Mouse (Mus musculus): Measurements from ENCODE around the gene Dio1.
A peak's percentile ranks its signal among the peaks of the same experiment; 100 is the strongest.

Dio1 gene

DNA sequence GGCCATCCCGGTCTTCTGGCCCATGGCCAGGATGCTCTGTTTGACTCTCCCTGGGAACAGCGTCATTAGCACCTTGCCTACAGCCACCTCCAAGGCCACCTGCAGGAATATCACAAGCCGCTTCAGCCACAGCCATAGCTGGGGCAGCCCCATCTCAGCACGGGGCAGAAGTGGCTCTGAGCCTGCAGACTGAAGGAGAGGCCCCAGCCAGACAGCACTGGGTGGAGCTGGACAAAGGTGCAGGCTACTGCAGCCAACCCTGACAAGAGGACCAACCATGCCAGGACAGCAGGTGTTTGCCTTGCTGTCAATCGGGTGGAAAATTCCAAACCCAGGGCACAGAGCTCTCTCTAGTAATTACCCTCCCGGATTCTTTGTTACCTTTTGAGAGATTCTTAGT lies at the start of gene Dio1:
Dio1 (minus strand) TSS at position 204 of the 400 bp plus-strand sequence.
- no peak for DNase-seq (ENCODE audit: low read depth, low spot score)

DNA sequence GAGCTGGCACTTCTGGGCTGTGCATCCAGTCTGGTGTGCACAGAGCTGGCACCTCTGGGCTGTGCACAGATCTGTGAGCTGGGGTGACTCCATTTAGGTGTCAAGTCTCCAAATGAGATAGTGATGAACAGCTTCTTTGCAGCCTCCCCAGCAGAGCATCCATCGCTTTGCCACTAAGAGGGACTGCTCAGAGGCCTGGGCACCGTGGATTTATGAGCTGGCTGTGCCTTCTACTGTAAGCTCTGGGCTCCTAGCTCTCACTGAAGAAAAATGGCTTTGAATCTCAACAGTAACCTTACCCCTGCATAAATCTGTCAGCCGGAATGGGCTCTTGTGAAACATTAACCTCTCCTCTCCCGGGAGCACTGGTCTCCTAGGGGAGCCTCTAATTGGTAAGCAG lies 47.6 kb upstream of the Dio1 start:
- no peak for DNase-seq (ENCODE audit: low read depth, low spot score)

DNA sequence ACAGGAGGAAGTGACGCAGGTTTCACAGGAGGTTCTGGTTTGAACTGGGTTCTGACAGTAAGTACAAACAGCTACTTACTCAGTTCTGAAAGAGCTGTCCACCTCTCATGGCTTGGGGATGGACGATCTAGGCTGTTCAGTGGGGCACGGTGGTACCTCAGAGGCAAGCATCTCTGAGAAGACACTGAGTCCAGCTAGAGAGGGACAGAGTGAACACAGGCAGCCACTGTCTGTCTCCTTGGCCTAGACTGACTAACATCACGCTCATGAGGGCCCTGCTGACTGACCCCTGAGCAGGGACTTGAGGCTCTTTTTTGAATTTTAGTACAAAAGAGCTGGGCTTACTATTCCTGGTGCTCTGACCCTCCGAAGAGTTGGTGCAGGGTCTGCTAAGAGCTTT lies 47.2 kb upstream of the Dio1 start:
- DNase-seq (ENCODE audit: low read depth, low spot score), result no peak

DNA sequence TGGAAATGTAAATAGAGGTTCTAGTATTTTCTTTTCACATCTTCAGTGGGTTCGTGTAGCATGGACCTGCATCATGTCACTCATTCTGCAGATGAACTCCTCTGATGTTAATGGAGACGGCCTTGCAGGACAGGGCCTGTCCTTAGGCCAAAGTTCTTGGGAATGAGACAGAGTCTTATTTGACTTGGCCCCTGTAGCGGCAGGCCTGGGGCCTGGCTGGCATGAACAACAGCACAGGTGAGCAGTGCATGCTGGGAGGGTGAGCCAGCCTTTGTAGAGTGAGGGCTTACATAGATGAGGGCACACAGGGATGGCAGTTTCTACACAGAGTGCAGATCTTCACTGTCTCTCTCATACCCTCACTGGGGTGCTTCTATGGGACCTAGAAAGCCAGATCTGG lies 46.6 kb upstream of the Dio1 start:
- DNase-seq (ENCODE audit: low read depth, low spot score), result no peak

DNA sequence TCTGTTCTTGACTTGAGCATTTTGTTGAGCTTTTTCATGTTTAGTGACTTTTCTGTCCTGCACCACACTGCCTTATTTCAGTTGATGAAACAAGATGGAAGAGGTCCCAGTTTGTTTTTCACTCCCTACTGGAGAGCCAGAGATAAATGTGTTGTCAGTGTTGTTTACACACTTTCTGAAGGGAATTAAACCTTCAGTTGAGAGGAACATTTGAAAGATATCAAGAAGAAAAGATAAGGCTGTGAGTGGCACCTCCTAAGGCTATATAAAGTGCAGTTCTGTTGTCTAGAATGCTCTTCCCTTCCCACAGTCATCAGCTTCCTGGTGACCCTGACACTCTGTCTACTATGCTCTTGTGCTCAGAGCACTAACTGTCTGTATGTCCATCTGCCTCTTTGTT lies 44.4 kb upstream of the Dio1 start:
- DNase-seq (ENCODE audit: low read depth, low spot score), result no peak

DNA sequence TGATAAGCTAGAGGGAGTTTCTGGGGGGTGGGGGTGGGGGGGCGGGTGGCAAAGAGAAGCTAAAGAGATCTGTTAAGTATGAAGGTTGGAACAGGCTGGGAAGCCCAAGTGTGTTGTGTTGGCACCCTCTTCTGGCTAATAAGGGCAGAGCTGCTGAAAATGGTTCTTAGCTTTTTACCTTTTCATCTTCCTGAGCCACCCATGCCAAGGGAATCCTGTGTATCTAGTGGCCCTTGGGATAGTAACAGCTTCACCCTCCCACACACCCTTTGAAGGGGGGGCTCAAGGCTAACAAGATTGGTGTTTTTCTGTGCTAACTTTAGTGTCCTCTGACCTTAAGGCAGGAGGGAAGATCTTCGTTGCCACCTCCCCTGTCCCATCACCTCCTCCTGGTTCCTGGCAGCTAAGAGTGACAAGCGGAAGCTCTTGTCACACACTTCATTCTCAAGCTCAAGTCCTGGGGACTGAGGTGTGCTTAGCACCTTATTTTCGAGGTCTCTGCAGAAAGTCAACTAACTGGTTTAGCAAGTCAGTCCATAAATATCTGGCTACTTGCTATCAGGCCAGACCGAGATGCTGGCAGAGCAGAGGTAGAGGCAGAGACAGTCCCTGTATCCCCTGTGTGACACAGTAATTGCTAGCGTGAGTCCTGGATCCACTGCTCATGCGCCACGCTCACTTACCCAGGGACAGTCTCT lies 42.5 kb upstream of the Dio1 start:
- DNase-seq (ENCODE audit: low read depth, low spot score), result no peak

DNA sequence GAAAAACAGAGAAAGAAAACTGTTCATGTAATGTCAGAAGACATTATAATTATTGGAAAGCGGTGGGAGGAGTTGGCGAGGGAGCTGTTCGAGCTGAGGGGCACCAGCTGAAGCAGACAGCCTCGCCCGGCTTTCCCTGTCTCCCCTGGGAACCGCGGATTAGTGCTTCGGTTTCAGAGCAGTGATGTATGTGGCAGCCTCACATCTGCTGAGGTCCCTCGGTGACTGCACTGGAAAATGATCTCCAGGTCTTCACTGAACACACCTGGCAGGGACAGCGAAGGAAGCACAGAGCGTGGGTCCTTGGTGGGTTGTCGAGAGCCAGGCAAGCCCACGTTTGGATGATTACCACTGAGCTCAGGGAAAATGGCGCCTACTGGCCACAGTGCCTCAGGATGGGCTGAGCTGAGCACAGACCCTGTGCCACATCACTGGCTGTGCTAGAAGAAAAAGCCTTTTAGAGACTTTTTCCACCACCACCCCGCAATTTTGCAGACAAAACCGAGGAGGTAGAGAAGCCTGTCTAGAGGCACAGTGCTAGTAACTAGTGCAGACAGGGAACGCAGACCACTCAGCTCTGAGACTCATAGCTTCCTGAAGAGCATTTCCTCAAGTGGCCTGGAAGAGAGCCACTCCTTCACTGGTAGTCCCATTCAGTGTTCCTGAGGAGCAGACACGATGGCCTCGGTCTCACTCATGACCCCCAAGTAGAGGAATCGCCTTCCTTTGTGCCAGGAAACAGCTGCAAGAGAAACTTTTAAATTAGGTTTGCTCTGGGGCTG lies 41.8 kb upstream of the Dio1 start:
- DNase-seq (ENCODE audit: low read depth, low spot score), result no peak

DNA sequence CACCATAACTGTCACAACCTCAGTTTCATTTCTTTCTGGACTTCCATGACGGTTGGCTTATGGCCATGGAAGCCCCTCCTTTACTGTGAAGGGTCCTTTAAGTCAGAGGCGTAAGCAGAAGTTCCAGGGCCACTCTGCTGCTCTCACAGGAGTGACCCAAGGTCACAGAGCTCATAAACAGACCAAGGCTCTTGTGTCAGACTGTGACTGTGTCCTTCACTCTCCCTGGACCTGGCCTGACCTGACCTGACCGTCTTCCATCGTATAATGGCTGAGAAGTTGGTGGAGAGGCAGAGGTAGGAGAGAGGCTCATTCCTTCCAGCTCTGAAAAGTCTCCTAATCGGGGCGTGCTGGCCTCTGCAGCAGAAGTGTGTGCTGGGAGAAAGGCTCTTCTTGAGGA lies 40.3 kb upstream of the Dio1 start:
- DNase-seq (ENCODE audit: low read depth, low spot score), result no peak

DNA sequence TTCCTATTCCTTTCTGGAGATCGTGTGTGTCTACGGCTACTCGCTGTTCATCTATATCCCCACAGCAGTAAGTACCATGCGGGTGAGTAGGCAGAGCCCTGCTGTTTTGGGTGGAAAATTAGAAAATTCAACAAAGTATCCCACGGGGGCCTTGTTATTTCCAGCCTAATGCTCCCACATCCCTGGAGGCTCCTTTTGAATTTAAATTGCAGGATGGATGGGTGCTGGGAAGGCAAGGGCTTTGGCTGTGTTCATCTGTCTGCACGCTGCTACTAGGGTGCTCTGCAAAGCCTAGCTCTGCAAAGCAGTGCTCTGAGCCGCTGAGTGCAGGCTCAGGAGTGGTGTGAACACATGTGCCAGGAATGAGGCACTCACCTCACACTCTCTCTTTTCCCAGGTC lies 37.6 kb upstream of the Dio1 start:
- no peak for DNase-seq (ENCODE audit: low read depth, low spot score)

DNA sequence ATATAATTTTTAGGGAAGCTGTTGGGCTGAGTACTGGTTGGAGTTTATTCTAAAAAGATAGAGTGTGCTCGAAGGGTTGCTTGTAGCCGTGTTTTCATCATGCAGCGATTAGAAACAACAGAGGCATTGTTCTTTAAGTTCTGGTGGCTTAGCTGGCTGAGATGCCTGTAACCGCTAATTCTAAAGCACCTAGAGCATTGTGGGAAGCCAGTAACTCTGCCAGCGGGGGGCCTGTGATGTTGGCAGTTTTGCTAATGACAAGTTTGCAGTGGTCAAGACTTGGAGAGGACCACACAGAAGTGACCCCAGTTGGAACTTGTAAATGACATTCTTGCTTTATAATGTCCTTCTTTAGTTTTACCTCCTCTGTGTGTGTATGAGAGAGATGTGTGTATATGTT lies 34.4 kb upstream of the Dio1 start:
- DNase-seq (ENCODE audit: low read depth, low spot score), result no peak

DNA sequence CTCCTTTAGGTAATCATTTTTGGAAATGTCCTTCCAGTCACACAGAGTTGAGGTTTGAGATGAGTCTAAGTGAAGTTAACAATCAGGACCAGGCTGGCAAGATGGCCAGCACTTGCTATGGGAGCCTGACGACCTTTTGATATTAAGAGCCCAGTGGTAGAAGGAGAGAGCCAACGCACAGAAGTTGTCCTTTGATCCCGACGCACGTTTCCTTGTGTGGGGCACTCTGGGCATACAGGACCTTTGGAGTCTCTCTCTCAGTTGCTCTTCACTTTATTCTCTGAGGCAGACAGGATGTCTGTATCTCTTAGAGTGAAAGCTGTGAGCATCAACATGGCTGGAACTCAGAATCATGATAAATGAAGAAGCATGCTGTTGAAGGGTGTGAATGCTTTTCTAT lies 30.5 kb upstream of the Dio1 start:
- DNase-seq (ENCODE audit: low read depth, low spot score), result no peak

DNA sequence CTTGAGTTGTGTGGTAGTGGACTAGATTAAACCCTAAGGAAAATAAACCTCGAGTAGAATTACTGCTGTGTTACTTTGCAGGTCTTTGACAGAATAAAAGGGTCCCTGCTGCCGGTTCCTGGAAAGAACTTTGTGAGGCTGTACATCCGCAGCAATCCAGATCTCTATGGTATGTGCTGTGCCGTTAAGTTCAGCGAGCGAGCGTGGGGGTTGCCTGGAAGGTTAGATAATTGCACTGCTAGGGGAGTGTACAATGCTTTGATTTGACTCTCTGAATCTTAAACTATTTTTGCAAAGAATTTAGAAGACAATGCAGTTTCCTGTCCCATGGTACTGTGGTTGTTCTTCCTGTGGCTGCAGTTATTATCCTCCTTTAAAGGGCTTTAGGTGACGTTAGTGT lies 29.4 kb upstream of the Dio1 start:
- DNase-seq (ENCODE audit: low read depth, low spot score), result no peak

DNA sequence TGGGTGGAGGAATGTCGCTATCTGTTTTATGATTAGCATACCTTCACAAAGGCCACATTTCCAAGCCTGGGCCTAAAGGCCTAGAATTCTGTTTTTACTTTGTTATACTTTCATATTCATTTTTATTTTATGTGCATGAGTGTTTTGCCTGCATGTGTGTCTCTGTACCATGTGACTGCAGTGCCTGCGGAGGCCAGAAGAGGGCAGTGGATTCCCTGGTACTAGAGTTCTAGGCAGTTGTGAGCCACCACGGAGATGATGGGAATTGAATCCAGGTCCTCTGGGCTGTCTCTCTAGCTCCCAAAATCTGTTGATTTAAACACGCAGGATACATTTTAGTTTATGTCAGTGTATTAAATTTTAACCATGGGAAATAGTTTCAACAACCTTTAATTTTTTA lies 26.5 kb upstream of the Dio1 start:
- no peak for DNase-seq (ENCODE audit: low read depth, low spot score)

DNA sequence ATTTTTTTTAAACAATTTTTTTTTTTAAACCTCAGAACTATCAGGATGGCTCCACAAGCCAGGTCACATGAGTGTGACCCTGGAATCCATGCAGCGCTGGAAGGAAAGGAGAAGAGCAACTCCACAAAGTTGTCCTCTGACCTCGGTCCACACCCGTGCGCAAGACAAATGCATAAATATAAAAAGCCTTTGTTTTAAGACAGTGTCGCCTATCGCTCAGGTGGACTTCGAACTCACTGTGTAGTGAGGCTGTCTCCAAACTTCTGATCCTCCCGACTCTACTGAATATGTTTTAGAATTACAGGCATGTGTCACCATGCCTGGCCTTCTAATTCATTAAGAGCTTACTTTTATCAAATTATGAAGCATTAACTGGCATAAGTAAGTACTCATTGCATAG lies 21.6 kb upstream of the Dio1 start:
- DNase-seq (ENCODE audit: low read depth, low spot score), result no peak

DNA sequence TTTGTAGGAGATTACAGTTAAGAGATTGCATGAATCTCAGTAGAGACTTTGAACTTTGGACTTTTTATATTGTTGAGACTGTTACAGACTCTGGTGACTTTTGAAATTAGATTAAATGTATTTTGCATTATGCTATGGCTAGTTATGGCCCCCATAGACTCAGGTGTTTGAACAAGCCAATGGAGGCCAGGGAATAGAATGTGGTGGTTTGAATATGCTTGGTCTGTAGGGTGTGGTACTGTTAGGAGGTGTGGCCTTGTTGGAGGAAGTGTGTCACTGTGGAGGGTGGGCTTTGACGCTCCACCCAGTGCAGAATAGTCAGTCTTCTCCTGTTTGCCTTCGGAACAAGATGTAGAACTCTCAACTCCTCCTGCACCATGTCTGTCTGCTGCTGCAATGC lies 16.1 kb upstream of the Dio1 start:
- no peak for DNase-seq (ENCODE audit: low read depth, low spot score)

DNA sequence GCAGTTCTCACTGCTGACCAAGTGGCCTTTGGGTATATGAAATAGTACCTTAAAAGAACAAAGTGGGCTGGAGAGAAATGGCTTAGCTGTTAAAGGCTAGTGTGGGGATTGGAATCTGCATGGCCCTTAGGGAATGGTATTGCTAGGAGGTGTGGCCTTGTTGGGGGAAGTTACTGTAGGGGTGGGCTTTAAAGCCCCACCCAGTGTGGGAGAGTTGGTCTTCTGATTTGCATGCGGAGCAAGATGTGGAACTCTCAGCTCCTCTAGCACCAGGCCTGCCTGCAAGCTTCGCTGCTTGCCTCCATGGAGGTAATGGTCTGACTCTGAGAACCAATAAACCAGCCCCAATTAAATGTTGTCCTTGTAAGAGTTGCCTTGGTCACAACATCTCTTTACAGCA lies 14.1 kb upstream of the Dio1 start:
- DNase-seq (ENCODE audit: low read depth, low spot score), result no peak

DNA sequence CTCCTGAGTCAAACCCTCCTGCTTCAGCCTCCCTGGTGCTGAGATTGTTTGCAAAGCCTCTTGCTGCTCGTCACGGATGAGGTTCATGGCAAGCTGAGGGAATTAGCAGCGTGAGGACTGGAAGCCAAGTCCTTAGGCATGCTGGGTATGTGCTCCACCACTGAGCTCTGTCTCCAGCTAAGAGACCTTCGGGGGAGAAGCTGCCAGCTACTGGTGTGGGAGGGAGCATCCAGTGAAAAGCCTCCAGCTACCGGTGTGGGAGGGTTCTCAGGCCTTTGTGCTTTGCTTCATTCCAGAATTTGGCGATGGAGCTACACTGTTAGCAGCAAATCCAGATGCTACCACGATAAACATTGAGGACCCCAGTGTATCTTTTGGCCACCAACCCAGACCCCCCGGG lies 11.7 kb upstream of the Dio1 start:
- no peak for DNase-seq (ENCODE audit: low read depth, low spot score)

DNA sequence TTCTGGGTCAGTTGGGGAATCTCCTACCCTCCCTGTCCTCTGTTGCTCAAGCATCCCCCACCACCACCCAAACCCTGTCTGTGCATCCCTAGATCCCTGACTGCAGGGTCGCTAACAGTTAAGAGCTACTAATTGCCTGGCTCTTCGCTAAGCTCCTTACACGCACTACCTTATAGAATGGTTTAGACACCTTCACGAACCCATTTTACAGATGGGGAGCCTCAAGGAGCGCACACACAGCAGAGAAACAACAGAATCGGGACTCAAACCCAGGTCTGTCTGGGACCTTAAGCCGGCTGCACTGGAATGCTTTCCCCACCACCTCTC lies 7.5 kb upstream of the Dio1 start:
- no peak for DNase-seq (ENCODE audit: low read depth, low spot score)

DNA sequence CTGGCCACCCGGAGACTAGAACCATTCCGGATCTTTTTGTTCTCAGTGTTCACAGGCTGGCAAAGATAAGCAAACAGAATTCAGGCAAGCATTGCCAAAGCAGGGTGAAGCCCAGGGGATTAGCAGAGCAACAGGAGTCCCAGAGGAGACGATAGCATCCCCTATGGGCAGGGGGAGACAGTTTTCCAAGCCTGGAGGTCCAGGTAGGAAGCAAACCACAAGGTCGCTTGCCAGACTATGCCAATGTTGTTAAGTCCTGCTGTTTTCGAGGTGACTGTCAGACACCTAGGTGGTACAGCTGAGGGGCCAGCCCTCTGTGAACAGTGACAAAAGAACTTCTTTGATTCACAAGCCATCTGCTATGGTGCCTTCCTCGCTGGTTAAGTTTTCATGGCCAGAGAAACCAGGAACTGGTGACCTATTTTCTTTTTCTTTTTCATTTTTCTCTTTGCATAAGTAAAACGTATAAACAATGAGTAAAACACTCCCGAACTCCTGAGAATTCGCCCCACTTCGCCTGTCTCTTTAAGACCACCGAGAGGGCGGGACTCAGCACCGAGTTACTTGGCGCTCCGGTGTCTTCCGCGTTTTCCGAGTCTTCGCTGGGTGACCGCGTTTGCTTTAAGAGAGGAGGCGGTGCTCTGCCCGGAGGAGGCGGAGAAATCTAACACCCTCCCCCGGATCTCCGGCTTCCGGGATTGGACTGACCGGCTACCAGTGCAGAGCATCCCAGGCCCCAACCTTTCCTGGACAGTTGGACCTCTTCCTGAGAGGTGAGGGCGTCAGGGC lies 6.9 kb upstream of the Dio1 start, which contains the start of gene Yipf1:
Yipf1 (plus strand) TSS at position 674 of the 789 bp plus-strand sequence.
- peak; percentile 76 for DNase-seq (ENCODE audit: low read depth, low spot score)

DNA sequence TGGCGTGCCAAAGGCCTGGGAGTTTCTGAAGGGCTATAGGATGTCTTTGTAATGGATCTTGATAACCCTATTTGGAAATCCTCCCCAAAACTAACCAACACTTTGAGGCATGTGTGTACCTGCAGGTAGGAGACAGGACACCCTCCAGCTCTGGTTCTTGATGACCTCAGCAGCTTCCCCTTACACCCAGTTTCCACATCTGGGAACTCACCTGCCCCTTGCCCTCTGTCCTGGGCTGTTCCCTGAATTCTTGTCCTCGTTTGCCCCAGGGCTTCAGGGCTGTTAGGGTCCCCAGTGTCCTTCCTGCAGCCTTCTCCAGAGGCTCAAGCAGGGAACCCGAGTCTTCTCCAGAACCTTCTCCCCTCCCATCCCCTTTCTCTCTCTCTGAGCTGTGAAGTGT lies 3.4 kb downstream of the Dio1 start:
- no peak for DNase-seq (ENCODE audit: low read depth, low spot score)

DNA sequence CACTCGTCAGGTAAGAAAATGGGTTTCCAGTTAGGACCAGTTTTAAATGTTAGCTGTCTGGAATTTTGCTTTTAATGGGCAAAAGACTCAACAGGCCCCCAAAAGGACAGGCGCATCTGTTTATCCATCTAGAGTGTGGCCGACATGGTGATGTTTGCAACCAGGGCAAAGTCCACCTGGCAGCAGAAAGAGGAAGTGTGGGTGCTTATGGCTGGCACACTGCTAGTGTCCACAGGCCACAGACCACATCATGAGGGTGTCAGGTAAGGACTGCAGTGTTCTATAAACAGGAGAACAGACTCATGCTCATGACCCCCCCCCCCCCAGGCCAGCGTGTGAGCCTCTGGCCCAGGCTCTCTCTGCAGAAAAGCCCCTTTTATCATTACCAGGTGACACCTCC lies 4.1 kb downstream of the Dio1 start:
- no peak for DNase-seq (ENCODE audit: low read depth, low spot score)

DNA sequence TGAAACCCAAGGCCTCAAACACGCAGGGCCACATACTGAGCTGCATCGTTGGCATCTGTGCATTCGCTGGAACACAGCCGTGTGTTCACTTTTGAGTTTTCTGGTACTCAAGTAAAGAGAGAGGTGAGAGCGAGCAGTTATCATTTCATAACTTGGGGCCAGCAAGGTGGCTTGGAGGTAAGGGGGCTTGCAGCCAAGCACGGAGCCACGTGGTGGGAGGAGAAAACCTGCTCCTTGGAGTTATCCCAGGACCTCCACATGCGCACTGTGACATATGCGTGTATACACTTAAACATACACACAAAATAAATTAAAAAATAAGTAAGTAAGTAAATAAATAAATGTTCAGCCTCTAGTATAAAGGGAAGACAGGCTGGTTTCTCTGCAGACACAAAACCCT lies 4.7 kb downstream of the Dio1 start:
- no peak for DNase-seq (ENCODE audit: low read depth, low spot score)

Measured in c-Kit-negative CD71-positive TER-119-positive erythroid progenitor cells, embryonic 14.5 days (primary cell).